Mouse (Mus musculus) layer of hippocampus, adult 11-12 months (tissue): Measurements from ENCODE around the gene Bod1.
A peak's percentile ranks its signal among the peaks of the same experiment; 100 is the strongest.

Source experiments
- DNase-seq: peaks from one replicate; pipeline ENCODE4 v3.0.0; 2022; ENCODE audit warnings: low spot score

Gene Bod1

DNA sequence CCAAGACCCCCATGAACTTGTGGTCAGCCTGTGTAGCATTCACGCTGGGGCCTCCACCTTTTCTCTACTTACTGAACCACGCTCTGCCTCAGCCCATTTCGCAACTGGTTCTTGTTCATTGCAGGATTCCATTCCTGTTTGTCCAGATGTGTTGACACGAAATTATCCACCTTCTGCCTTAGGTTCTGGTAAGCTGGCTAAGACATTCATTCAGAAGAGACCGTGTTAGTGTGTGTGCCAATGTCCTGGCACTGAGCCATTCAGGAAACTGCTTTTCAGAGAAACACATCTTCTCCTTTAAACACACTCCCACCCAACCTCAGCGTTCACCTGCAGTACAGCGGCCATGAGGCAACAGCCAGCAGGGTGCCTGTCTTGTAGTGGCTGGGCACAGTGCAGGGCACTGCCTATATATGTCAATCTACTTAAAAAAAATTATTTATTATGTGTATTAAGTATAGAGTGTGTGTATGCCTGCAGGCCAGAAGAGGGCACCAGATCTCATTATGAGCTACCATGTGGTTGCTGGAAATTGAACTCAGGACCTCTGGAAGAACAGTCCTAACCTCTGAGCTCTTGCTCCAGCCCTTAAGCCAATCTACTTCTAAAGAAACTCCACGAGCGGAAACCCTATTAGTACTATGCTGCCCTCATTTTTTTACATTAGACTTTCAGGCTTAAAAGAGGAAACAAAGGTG is 2.4 kb downstream of the Bod1 start:
- no peak for DNase-seq

DNA sequence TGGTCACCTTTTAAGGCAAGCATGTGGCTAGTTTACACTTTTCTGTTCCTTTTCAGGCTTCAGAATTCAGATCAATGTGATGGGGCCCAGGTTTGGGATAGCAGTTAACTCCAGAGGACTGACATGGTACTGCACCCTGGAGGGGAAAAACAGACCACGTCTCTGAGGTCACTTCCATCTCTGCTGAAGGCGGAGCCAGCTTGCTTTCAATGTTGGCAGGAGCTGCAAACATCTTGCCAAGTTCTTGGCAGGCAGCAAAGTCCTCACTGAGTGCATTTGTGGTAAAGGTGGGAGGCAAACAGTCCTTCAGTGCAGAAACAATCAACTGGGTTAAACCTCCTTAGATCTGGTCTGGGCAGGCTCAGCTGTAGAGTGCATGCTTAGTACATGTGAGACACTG is 7.5 kb downstream of the Bod1 start:
- DNase-seq = no peak

DNA sequence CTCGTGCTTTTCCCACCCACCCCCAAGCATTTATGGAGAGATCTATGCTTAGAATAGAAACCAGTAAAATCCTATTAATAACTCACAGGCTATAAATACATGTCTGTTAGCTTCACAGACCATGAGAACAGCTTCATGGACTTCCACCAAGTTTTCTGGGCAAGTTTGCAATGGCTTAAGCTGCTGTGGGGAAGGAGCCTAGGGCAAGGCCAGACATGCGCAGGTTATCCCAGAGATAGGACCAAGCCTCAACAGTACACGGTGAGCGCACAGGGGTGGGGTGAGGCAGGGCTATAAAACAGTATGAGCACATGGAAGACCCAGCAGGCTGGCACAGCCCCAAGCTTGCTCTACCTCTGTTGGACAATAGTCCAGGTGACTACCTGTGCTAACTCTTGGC is 8.2 kb downstream of the Bod1 start:
- no peak for DNase-seq

DNA sequence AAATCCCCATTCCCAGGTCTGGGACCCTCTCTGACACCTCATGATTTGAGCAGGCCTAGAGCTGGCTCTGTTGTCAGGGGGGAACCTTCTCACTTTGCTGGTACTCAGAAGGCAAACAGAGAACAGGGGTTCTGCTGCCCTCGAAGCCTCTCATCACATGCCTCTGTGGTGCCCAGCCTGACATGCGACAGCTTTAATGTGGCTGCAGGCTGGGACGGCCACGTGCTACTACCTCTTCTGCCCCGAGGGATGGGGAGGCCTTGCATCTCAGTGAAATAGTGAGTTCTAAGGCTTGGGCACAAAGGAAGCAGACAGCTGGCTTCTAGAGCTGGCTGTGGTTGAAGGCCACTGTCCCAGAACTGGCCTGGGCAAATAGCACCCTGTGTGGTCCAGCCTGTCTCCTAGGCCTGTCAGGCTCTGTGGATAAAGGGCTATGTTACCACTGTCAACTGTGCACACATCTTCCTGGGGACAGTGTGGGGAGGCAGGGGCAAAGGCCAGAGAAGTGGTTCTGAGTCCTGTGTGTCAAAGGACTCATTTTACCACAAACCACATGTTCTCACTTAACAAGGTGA is 8.7 kb downstream of the Bod1 start:
- no peak for DNase-seq

DNA sequence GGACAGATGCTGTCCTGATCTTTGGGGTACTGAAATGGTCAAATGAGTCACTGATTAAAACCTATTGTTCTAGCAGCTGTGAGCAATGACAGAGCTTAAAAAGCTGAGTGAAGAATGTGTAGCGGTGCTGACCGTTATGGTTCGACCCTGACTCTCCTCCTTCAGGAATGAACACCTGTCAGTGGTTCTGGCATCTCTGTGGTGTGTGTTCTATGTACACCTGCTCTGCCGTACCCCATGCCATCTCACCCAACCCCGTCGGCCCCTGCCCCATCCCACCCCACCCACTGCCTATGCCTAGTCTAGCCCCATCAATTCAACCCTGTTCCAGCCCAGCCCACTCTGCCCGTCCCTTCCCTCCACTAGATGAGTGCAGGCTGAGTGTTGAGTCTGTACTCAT is 9.5 kb downstream of the Bod1 start:
- no peak for DNase-seq

DNA sequence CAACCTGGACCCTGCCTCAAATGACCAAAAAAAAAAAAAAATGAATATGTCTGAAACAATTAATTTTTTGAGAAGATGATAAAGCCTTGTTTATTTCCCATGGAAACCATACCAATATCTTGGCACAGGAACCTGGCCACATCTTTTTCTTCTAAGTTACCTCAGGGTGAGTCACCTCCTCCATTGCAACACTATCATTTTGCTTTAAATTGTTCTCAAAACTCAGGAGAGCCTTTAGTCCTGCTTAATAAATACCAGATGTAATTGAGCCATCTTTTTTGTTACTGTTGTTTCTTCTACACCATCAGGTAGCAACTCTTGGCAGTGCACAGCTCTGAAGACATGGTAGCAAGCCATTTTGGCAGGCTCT is 13.9 kb downstream of the Bod1 start:
- no peak for DNase-seq

DNA sequence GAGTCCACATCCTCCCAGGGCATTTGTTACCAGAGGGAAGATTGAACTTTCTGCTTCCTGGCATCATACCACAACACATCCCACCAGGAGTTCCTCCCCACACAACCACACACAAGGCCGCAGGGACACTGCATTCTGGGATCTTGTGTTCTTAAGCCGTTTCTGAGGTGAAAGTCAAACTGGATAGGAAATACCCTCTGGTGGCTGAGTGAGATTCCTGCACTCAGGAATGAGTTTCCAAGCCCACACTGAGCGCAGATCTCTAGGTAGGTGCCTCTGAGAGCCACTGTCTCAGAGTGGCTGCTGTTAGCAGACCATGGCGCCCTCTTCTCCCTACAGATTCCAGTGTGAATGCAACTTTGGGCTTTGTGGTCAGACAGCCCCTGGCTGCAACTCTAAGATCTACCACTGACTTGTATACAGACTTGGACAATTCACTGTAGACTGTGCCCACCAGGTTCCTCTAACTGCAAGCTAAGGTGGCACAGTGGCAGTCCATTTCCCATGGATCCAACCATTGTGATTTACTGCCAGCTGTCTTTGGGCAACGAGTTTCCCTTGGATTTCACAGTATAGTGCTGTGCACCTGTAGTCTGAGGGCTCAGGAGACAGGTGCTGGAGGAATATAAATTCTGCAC is 14.4 kb downstream of the Bod1 start:
- no peak for DNase-seq

DNA sequence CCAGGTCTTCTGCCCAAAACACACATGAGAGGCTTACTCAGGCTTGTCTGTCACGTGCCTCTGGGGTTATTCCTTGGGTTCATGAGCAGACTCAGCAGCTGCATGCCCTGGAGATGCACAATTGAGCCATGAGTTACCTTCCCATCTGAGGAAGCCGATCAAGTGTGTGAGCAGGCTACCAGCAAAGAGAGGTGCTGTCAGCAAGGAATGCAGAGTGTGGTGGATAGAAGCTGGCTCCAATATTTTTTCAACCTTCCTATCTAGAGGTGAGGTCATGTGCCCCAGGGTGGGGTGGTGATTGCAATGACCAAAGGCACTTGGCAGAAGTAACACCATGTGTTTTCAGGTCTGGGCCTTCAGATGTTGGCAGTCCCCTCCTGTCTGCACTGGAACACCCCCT is 22.2 kb downstream of the Bod1 start:
- no peak for DNase-seq

DNA sequence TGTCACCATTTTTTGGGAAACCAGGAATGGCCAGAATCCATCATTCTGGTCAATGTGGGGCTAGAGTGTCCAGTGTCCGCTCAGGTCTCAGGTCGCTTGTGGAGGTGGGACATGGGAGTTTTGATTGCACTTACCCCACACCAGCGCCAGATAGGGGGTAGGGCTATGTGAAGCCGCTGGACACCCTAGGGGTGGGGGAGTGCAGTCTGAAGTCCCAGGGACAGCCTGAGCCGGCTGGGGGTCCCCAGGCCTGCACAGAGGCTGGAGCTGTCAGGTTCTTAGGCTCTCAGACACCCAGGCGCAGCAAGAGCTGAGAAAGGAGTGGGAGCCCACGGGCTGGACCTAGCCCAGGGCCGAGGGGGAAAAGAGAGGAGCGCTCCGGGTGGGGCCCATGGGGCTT is 24.4 kb downstream of the Bod1 start:
- DNase-seq = no peak

DNA sequence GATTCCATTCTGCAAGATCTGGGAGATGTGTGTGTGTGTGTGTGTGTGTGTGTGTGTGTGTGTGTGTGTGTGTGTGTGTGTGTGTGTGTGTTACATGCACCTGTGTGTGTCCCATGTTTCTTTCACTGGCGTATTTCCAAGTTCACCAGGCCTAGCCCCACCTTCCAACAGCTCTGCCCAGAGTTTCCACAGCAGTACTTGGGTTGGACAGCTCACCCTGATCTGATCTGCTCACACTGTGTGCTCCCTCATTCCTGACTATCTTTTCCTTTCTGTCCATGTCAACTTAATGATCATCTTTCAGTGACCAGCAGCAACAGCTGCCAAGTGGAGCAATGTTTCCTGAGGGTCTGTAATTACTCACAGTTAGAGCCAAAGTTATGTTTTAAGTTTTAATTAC is 25.1 kb downstream of the Bod1 start:
- DNase-seq = no peak

DNA sequence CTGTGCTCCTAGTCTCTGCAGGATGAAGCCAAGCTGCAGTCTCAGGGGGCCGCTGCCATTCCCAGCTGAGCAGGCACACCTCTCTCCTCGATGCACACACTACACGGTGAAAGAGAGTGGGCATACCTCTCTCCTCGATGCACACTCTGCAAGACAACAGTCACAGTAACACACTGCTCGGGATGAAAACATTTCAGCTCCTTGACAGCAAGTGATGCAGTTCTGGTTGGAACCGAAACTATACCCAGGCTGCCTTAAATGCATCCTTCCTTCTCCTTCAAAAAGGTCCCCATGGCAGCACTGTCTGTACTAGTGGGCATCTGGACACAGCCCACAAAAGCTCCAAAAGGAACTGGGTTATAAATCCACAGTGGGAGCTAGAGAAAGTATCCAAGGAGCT is 28.6 kb downstream of the Bod1 start:
- no peak for DNase-seq

DNA sequence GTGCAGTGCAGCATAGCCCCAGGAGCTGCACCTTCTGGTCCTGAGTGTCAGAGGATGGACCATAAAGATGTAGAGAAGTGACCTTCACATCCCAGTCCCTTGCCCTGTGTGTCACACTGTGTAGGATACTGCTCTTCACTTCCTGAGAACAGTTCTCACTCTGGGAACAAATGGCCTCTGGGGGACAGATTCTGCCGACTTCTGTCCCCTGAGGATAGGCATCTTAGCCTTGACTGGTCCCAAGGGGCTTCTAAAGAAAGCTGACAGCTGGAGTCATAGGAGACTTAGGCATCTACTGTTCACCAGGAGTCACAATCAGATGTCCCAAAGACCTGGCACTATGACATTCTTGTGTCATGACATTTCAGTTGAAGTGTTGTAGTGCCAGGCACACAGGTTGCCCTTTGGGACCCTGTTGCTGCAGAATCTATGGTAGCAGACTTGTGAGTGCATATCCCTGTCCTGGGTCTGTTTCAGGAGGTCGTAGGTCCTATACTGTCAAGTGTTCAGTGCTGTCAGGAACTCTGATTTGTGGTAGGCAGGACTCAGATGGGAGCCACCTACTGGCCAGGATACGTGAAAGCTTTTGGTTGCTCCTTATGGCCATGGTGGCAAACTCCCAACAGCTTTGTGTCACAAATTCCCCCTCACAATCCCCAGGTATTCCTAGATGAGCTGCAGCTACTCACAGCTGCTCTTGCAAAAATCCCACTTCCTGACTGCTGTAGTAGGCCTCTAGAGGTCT is 30.4 kb downstream of the Bod1 start:
- no peak for DNase-seq

DNA sequence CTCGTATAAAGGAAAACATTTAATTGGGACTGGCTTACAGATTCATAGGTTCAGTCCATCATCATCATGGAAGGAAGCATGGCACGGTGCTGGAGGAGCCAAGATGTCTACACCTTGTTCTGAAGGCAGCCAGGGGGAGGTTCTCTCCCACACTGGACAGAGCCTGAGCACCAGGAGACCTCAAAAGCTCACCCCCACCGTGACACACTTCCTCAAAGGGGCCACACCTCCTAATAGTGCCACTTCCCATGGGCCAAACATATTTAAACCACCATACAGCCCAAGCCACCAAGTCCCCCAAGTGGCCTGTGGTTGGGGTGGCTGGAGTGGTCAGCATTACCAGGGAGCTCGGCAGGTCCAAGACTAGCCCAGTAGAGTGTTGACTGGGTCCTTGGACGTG is 31.5 kb downstream of the Bod1 start:
- no peak for DNase-seq

DNA sequence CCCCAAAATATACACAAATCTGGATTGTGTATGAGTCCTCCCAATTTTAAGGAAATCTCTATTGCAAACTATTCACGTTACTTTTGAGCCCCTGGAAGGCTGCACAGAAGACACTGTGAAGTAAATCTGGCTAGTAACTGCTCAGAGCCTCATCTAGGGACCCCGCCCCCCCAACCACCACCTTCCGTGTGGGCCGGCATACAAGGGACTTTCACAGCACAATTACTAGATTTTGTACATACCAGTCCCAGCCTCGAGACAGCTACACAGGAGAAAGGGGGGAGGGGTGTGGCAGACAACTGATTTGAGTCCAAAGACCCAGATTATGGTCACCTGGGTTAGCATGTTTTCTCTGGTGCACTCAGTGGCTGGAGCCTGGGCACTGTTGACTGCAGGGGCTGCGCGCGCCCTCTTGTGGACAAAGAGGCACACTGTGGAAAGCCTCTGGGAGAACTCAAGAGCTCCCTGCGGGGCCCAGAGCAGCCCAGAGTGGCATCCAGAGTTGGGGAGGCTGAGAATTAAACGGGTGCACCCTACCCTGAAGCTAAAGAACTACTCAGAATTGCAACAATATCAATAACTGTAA is 33.8 kb downstream of the Bod1 start:
- peak; percentile 76 for DNase-seq

DNA sequence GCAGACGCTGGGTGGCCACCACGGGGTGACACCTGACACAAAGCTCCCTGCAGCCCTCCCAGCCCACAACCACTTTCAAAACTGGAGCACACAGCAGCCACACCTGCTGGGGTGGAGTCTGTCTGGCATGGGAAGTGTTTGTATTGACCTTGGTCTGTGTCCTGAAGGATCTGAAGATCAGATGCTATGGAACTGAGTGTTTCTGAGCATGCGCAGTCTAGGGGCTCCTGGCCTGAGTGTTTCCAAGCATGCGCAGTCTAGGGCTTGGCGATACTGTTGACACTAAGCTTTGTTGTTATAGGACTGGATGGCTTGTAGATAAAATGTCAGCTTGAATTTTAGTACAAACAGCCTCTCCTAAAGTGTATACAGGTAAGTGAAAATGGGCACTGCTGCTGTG is 43.0 kb downstream of the Bod1 start:
- DNase-seq = no peak

DNA sequence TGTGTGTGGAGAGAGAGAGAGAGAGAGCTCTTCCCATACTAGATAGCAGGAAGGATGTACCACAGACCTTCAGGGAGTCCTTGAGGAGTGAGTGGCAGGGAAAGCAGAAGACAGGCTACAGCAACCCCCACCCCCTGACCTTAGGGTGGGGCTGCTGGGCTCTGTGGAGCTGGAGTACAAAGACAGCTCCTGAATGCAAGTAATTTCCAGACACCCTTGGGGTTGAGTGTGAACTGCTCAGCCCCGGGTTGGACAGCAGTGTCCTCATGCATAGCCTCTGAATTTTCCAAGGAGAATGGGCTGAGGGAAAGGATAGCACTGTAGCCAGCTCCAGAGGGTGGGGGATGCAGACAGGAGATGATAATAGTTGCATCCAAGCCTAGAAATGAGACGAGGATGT is 50.9 kb downstream of the Bod1 start:
- no peak for DNase-seq

DNA sequence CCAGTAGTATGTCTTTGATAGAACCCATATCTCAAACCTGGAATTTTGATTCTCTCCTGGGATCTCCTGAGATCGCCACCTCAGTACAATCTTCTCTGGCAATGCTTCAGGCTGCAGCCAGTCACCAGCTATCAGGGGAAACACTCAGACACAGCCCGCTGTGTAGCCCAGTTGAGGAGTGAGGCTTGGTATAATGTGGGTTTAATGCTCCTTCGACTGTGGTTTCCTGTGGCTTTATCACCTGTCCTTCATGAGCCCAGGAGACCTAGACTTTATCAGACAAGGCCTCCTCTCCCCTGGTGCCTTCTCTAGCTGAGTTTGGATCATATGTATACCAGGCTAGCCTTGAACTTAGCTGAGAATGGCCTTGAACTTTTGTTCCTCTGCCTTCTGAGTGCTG is 53.9 kb downstream of the Bod1 start:
- no peak for DNase-seq

DNA sequence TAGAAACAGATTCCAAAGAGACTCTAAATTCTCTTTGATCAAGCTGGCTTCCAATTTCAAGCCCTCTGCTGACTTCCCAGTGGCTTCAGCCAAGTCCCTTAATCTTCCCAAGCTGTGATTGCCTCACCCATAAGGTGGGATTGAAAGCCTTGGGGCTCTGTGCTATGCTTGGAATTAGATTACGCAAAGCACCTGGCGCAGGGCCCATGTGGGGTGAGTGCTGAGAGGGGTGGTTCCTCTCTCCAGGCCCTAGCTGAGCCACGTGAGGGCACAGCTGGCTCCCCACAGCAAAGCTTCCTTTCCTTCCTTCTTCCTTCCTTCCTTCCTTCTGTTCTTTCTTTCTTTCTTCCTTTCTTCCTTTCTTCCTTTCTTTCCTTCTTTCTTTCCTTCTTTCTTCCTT is 54.4 kb downstream of the Bod1 start:
- no peak for DNase-seq

DNA sequence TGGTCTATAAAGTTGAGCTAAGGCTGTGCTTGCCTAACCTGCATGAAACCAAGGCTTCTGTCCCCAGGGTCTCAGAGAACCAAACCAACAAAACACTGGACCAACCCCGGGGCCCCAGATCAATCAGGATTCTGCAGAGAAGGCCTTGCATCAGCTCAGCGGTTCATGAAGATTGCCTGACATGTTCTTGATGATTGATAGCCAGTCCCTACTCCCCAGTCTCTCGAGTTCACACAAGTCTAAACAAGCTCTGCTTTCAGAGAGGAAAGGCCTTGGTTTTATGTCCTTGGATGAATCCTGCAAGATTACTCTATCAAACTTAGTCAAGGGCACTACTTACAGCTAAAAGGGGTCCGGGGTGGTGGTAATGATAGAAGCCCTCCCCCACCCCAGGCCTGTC is 55.0 kb downstream of the Bod1 start:
- DNase-seq = no peak
